Mouse (Mus musculus) heart, embryonic 15.5 days (tissue): ENCODE measurements around the gene Gm13290. TPM values are rescaled to one million over a fixed set of nuclear protein-coding genes. Genes with fewer than 3 reads are reported as not detected.

Experiments
- ATAC-seq: fragments of 200-750 bp; cut with Nextera tagmentation; replicated peaks from 2 replicates; pipeline ENCODE4 v1.8.0; 2017; ENCODE audit warnings: low read depth, moderate TSS enrichment; ENCODE audit not compliant: insufficient number of reproducible peaks, insufficient read depth, low FRiP score
- H3K27ac ChIP-seq: fragments of 300-500 bp; sonication (generic); 2 replicates; pipeline ENCODE4 v1.5.1; 2015; ENCODE audit warnings: mild to moderate bottlenecking, inconsistent platforms
- H3K27me3 ChIP-seq: fragments of 300-500 bp; sonication (generic); 2 replicates; pipeline ENCODE4 v1.6.1; 2015; ENCODE audit warnings: inconsistent platforms
- H3K36me3 ChIP-seq: fragments of 300-500 bp; sonication (generic); 2 replicates; pipeline ENCODE4 v1.6.1; 2015; ENCODE audit warnings: mild to moderate bottlenecking, inconsistent platforms
- H3K4me1 ChIP-seq: fragments of 300-500 bp; sonication (generic); replicated peaks from 2 replicates; pipeline ENCODE4 v1.6.1; 2015; ENCODE audit warnings: inconsistent platforms
- H3K4me2 ChIP-seq: fragments of 300-500 bp; sonication (generic); 2 replicates; pipeline ENCODE4 v1.6.1; 2015; ENCODE audit warnings: inconsistent platforms, mild to moderate bottlenecking, moderate library complexity
- H3K4me3 ChIP-seq: fragments of 300-500 bp; sonication (generic); 2 replicates; pipeline ENCODE4 v1.5.1; 2015; ENCODE audit warnings: mild to moderate bottlenecking, inconsistent platforms
- H3K9ac ChIP-seq: fragments of 300-500 bp; sonication (generic); 2 replicates; pipeline ENCODE4 v1.6.1; 2015; ENCODE audit warnings: mild to moderate bottlenecking, inconsistent platforms
- H3K9me3 ChIP-seq: fragments of 300-500 bp; sonication (generic); replicated peaks from 2 replicates; pipeline ENCODE4 v1.6.1; 2016; ENCODE audit warnings: inconsistent platforms
- WGBS: fragments of 180-500 bp; shearing (Covaris S2); methylation state at CpG from one replicate; pipeline ENCODE4 v1.1.7; 2015; ENCODE audit warnings: mixed read lengths; 5-methylcytosine and 5-hydroxymethylcytosine counted together
- polyA plus RNA-seq: library from polyadenylated mRNA; unstranded; fragments of >200 nt; fragmentation: Nextera tagmentation; extraction: Ambion mirVana; gene quantifications from 2 replicates; pipeline ENCODE4 v1.2.1, GENCODE M21; 2015

Gm13290 gene
- polyA plus RNA-seq, 1 experiment from 2014 or later, result 0.48 TPM

GRCm38 (mm10) chr4:88822995-88823394, 49.4 kb downstream of the Gm13290 start:
- Histone ChIP-seq H3K4me2 (no peak overlapping the region), H3K36me3 (no peaks in the 10 kb centered on the region), H3K4me3 (no peak overlapping the region), H3K27me3 (no peaks in the 10 kb centered on the region), H3K9ac (no peak overlapping the region), H3K9me3 (no peaks in the 10 kb centered on the region), H3K27ac (no peak overlapping the region), H3K4me1 (no peaks in the 10 kb centered on the region)
- no peak for ATAC-seq
- 25% methylated on average over 4 of the region's 4 CpGs for WGBS

Other genes starting within 250 kb of the Gm13290 start
- gene Ifna15, start 215.6 kb upstream of the Gm13290 start, polyA plus RNA-seq, result not detected in 2 replicates
- not detected in 2 replicates for gene Ifna14, start 202.0 kb upstream of the Gm13290 start, polyA plus RNA-seq
- gene Ifna9, start 181.4 kb upstream of the Gm13290 start, polyA plus RNA-seq, result not detected in 2 replicates
- not detected in 2 replicates for gene Ifna12, start 170.5 kb upstream of the Gm13290 start, polyA plus RNA-seq
- gene C87499, start 139.4 kb upstream of the Gm13290 start, polyA plus RNA-seq, result not detected in 2 replicates
- not detected in 2 replicates for gene Ifna13, start 129.4 kb upstream of the Gm13290 start, polyA plus RNA-seq
- gene Ifna16, start 96.9 kb upstream of the Gm13290 start, polyA plus RNA-seq, result not detected in 2 replicates
- not detected in 2 replicates for gene Ifna2, start 89.9 kb upstream of the Gm13290 start, polyA plus RNA-seq
- gene Ifnab, start 82.5 kb upstream of the Gm13290 start, polyA plus RNA-seq, result not detected in 2 replicates
- 0.82 and 0.93 TPM in 2 replicates for gene Gm26566, start 52.0 kb upstream of the Gm13290 start, polyA plus RNA-seq
- gene Klhl9, start 51.4 kb upstream of the Gm13290 start, polyA plus RNA-seq, result 77.5 and 78.4 TPM in 2 replicates
- not detected in 2 replicates for gene Gm13271, start 19.0 kb upstream of the Gm13290 start, polyA plus RNA-seq
- 0.11 and 0.23 TPM in 2 replicates for gene Gm13283, start 13.7 kb upstream of the Gm13290 start, polyA plus RNA-seq
- not detected in 2 replicates for gene Gm13289, start 3.1 kb downstream of the Gm13290 start, polyA plus RNA-seq
- 0.28 TPM in 1 of 2 replicates, not detected in the other for gene Gm13272, start 6.0 kb downstream of the Gm13290 start, polyA plus RNA-seq
- gene Ifnz, start 8.3 kb downstream of the Gm13290 start, polyA plus RNA-seq, result 0.53 TPM in 1 of 2 replicates, not detected in the other
- not detected in 2 replicates for gene Gm13276, start 11.9 kb downstream of the Gm13290 start, polyA plus RNA-seq
- not detected in 2 replicates for gene Gm13277, start 14.8 kb downstream of the Gm13290 start, polyA plus RNA-seq
- gene Gm13278, start 17.7 kb downstream of the Gm13290 start, polyA plus RNA-seq, result not detected in 2 replicates
- not detected in 2 replicates for gene Gm13275, start 20.7 kb downstream of the Gm13290 start, polyA plus RNA-seq
- not detected in 2 replicates for gene Gm13279, start 23.6 kb downstream of the Gm13290 start, polyA plus RNA-seq
- 0.79 and 0.82 TPM in 2 replicates for gene Gm13285, start 25.8 kb downstream of the Gm13290 start, polyA plus RNA-seq
- gene Gm13287, start 29.4 kb downstream of the Gm13290 start, polyA plus RNA-seq, result not detected in 2 replicates
- gene Gm13288, start 31.7 kb downstream of the Gm13290 start, polyA plus RNA-seq, result 0.08 TPM in 1 of 2 replicates, not detected in the other
- gene Ifna7, start 42.4 kb downstream of the Gm13290 start, polyA plus RNA-seq, result not detected in 2 replicates
- gene Ifna11, start 46.1 kb downstream of the Gm13290 start, polyA plus RNA-seq, result not detected in 2 replicates
- gene Ifna6, start 53.6 kb downstream of the Gm13290 start, polyA plus RNA-seq, result not detected in 2 replicates
- not detected in 2 replicates for gene Ifna5, start 61.7 kb downstream of the Gm13290 start, polyA plus RNA-seq
- gene Ifna4, start 68.0 kb downstream of the Gm13290 start, polyA plus RNA-seq, result not detected in 2 replicates
- gene Ifna1, start 76.3 kb downstream of the Gm13290 start, polyA plus RNA-seq, result not detected in 2 replicates
- gene Ifne, start 106.4 kb downstream of the Gm13290 start, polyA plus RNA-seq, result not detected in 2 replicates